30 mouse cellular contexts compared by ENCODE assay signal in genomic region chr8:94710336-94710735, GRCm38 (mm10). TPM values are rescaled to one million over a fixed set of nuclear protein-coding genes. Genes with fewer than 3 reads are reported as not detected.
"Had no signal": no experiment of that assay in that cellular context is flagged by ENCODE, and none has a peak within 500 bp of the region (broad histone marks: within the 10 kb centered on the region; RNA-seq: fewer than 3 reads in every experiment).

No protein-coding gene starts in this region.

- H3K9me3 ChIP-seq: heart, embryonic 10.5 days; heart, embryonic 12.5 days; hindbrain, embryonic 13.5 days; hindbrain, embryonic 15.5 days; kidney, embryonic 15.5 days; limb, embryonic 12.5 days; liver, embryonic 13.5 days; liver, embryonic 15.5 days had no signal

- H3K36me3 ChIP-seq: heart, embryonic 10.5 days; heart, embryonic 12.5 days; hindbrain, embryonic 13.5 days; hindbrain, embryonic 15.5 days; kidney, embryonic 15.5 days; limb, embryonic 12.5 days; liver, embryonic 13.5 days; liver, embryonic 15.5 days had no signal

- H3K27me3 ChIP-seq: hindbrain, embryonic 13.5 days; hindbrain, embryonic 15.5 days had no signal

- H3K4me2 ChIP-seq: heart, embryonic 12.5 days; hindbrain, embryonic 13.5 days; hindbrain, embryonic 15.5 days; kidney, embryonic 15.5 days; limb, embryonic 12.5 days; liver, embryonic 13.5 days had no signal

- H3K9ac ChIP-seq: heart, embryonic 12.5 days; hindbrain, embryonic 13.5 days; hindbrain, embryonic 15.5 days; kidney, embryonic 15.5 days; limb, embryonic 12.5 days; liver, embryonic 13.5 days; liver, embryonic 15.5 days had no signal

- H3K4me3 ChIP-seq: heart, embryonic 10.5 days; heart, embryonic 12.5 days; hindbrain, embryonic 13.5 days; hindbrain, embryonic 15.5 days; kidney, embryonic 15.5 days; limb, embryonic 12.5 days; liver, embryonic 13.5 days; liver, embryonic 15.5 days had no signal

- H3K27ac ChIP-seq: heart, embryonic 10.5 days; hindbrain, embryonic 13.5 days; hindbrain, postnatal 0 days; limb, embryonic 12.5 days; liver, embryonic 15.5 days had no signal

- DNase-seq: gastrocnemius, postnatal 14 days; gastrocnemius, postnatal 36 days; kidney, adult 11 months; kidney, adult 9 months; kidney, postnatal 36 days; layer of hippocampus, adult 9-11 months; layer of hippocampus, postnatal 36 days; liver; liver, embryonic 13.5 days had no signal

- H3K4me1 ChIP-seq: hindbrain, embryonic 13.5 days had no signal

RNA-seq across cellular contexts. Expression of gene Pllp, which starts 14.3 kb away (rescaled TPM):
- total RNA-seq: hematopoietic stem cell, adult 5-6 weeks had no signal
- polyA plus RNA-seq: heart, embryonic 12.5 days; heart, embryonic 14.5 days had no signal

RNA-seq across cellular contexts. Expression of gene Ccl22, which starts 35.1 kb away (rescaled TPM):
- total RNA-seq: gastrocnemius, adult 18-20 months; gastrocnemius, adult 8-10 months; gastrocnemius, postnatal 14 days; gastrocnemius, postnatal 36 days; heart, adult 8-10 months; heart, postnatal 10 days; heart, postnatal 36 days; hematopoietic stem cell, adult 5-6 weeks; layer of hippocampus, postnatal 36 days; left cerebral cortex, adult 18-20 months; left cerebral cortex, postnatal 4 days had no signal
- polyA plus RNA-seq: heart, embryonic 10.5 days; heart, embryonic 12.5 days; heart, embryonic 14.5 days; hindbrain, embryonic 11.5 days; hindbrain, embryonic 13.5 days; hindbrain, embryonic 15.5 days; intestine, embryonic 14.5 days; kidney, embryonic 15.5 days; kidney, postnatal 0 days; limb, embryonic 12.5 days; liver, embryonic 11.5 days had no signal
